Mouse (Mus musculus): ENCODE results near the gene 2310061N02Rik. TPM values are rescaled to one million over a fixed set of nuclear protein-coding genes. Genes with fewer than 3 reads are reported as not detected.

2310061N02Rik gene
- not detected for total RNA-seq (2023)

DNA sequence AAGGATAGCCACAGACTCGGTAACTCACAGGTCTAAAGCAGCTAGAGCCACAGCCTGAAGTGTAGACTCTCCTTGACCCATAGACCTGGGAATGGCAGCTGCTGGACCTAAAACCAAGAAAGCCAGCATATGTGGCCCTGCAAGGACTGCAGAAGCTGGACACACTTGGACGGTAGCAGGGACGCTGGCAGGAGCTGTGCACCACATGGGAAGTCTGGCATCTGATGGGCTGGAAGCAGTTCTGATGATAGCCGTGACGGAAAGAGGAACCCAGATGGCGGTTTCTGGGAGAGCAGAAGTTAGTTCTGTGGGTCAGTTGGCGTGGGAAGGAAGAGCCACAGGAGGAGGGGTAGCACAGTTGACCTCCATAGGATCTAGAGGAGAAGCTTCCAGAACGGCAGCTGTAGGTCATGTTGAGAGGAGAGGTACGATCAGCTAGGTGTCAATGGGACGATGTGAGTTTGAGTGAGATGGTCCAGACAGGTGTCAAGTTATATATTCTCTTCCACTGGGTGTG, at the start of gene 2310061N02Rik:
2310061N02Rik (minus strand) TSS at position 467 of the 517 bp plus-strand sequence.

GRCm38 (mm10) chr16:88751535-88751934, 43.8 kb upstream of the 2310061N02Rik start, which contains the start of gene Krtap13:
Gene Krtap13, minus strand, starts transcription at chr16:88751635.

DNA sequence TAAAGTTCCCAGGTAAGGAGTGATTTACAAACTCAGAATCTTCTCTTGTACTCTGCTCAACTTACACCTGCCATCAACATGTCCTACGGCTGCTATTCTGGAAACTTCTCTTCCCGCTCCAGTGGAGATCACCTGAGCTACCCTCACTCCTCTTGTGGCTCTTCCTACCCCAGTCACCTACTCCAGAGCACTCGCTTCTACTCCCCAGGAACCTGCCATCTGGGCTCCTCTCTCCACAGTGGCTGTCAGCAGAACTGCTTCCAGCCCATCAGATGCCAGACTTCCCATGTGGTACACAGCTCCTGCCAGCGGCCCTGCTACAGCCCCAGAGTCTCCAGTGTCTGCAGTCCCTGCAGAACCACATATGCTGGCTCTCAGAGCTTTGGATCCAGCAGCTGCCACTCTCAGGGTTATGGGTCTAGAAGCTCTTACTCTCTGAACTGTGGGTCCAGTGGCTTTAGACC, 21.1 kb upstream of the 2310061N02Rik start, which contains the start of gene Krtap13-1:
Krtap13-1 (plus strand) TSS at position 51 of the 464 bp plus-strand sequence.

GRCm38 (mm10) chr16:88671571-88671970, 36.2 kb downstream of the 2310061N02Rik start, which contains the start of gene Krtap27-1:
Gene Krtap27-1, minus strand, starts transcription at chr16:88671671.

Other genes with a start within 250 kb of the 2310061N02Rik start
- gene Cldn17, start 201.0 kb downstream of the 2310061N02Rik start, total RNA-seq (2023): not detected
- not detected for gene Cldn8, start 144.8 kb downstream of the 2310061N02Rik start, total RNA-seq (2023)
- gene Krtap24-1, start 95.7 kb downstream of the 2310061N02Rik start, total RNA-seq (2023): not detected
- gene 2310079G19Rik, start 80.3 kb downstream of the 2310061N02Rik start, total RNA-seq (2023): not detected
- not detected for gene Krtap26-1, start 60.2 kb downstream of the 2310061N02Rik start, total RNA-seq (2023)
- gene Krtap27-1, start 36.3 kb downstream of the 2310061N02Rik start, total RNA-seq (2023): not detected
- gene Krtap13-1, start 20.9 kb upstream of the 2310061N02Rik start, total RNA-seq (2023): not detected
- not detected for gene Krtap13, start 43.7 kb upstream of the 2310061N02Rik start, total RNA-seq (2023)
- not detected for gene 2310034C09Rik, start 50.9 kb upstream of the 2310061N02Rik start, total RNA-seq (2023)
- not detected for gene 2310057N15Rik, start 66.2 kb upstream of the 2310061N02Rik start, total RNA-seq (2023)
- gene Gm5965, start 69.9 kb upstream of the 2310061N02Rik start, total RNA-seq (2023): not detected
- gene Gm20741, start 104.3 kb upstream of the 2310061N02Rik start, total RNA-seq (2023): not detected
- not detected for gene Krtap15, start 112.3 kb upstream of the 2310061N02Rik start, total RNA-seq (2023)
- not detected for gene Krtap14, start 118.2 kb upstream of the 2310061N02Rik start, total RNA-seq (2023)
- gene Krtap19-1, start 161.4 kb upstream of the 2310061N02Rik start, total RNA-seq (2023): not detected
- not detected for gene Krtap19-2, start 166.3 kb upstream of the 2310061N02Rik start, total RNA-seq (2023)
- not detected for gene Krtap19-3, start 170.1 kb upstream of the 2310061N02Rik start, total RNA-seq (2023)
- not detected for gene Krtap19-4, start 177.1 kb upstream of the 2310061N02Rik start, total RNA-seq (2023)
- not detected for gene Krtap19-5, start 188.5 kb upstream of the 2310061N02Rik start, total RNA-seq (2023)
- gene Krtap19-9b, start 224.3 kb upstream of the 2310061N02Rik start, total RNA-seq (2023): not detected

All from CD4-positive naive resting alpha-beta T cell, adult 76 days (primary cell).